In genomic region chr12:111455311-111455846, GRCm38 (mm10) we compare ENCODE assay signal across 17 mouse cellular contexts. TPM values are rescaled to one million over a fixed set of nuclear protein-coding genes. Genes with fewer than 3 reads are reported as not detected.
A peak's percentile ranks its signal among the peaks of the same experiment; 100 is the strongest.
DNase-seq lines count a peak whose midpoint lies in the region; ATAC-seq and TF ChIP-seq lines count a peak whose summit lies in the region.
"Had no signal": no experiment of that assay in that cellular context is flagged by ENCODE, and none has a peak within 500 bp of the region (broad histone marks: within the 10 kb centered on the region; RNA-seq: fewer than 3 reads in every experiment).

No protein-coding gene starts in this region.

- H3K9me3 ChIP-seq in forebrain, embryonic 10.5 days: no peaks in the 10 kb centered on the region
- H3K9me3 ChIP-seq in forebrain, embryonic 15.5 days: no peaks in the 10 kb centered on the region
- H3K9me3 ChIP-seq in kidney, embryonic 16.5 days (ENCODE audit: low read length): no peaks in the 10 kb centered on the region
- no peaks in the 10 kb centered on the region for H3K9me3 ChIP-seq in kidney, embryonic 14.5 days (ENCODE audit: control insufficient read depth, low read length)
- H3K9me3 ChIP-seq in kidney, postnatal 0 days (replicated peaks; ENCODE audit: low read length): no peaks in the 10 kb centered on the region
- no peaks in the 10 kb centered on the region for H3K9me3 ChIP-seq in stomach, embryonic 16.5 days (replicated peaks; ENCODE audit: control insufficient read depth, low read length)
- H3K9me3 ChIP-seq: embryonic facial prominence, embryonic 15.5 days; heart, embryonic 15.5 days had no signal

- H3K4me1 ChIP-seq in forebrain, embryonic 10.5 days: peaks cover 20% of the 10 kb centered on the region
- H3K4me1 ChIP-seq in forebrain, embryonic 15.5 days: no peaks in the 10 kb centered on the region
- H3K4me1 ChIP-seq in kidney, embryonic 16.5 days (ENCODE audit: insufficient read depth, low read length): peaks cover 46% of the 10 kb centered on the region
- H3K4me1 ChIP-seq in kidney, embryonic 14.5 days (ENCODE audit: control insufficient read depth, insufficient read depth, low read length): peaks cover 32% of the 10 kb centered on the region
- peaks cover 37% of the 10 kb centered on the region for H3K4me1 ChIP-seq in kidney, postnatal 0 days (replicated peaks; ENCODE audit: insufficient read depth, low read length)
- H3K4me1 ChIP-seq in stomach, embryonic 16.5 days (ENCODE audit: control insufficient read depth, insufficient read depth, low read length): peaks cover 21% of the 10 kb centered on the region

- peak overlapping the region; percentile 26; the same call in 1 of the 2 replicates for H3K27ac ChIP-seq in forebrain, embryonic 10.5 days
- no peak overlapping the region for H3K27ac ChIP-seq in forebrain, embryonic 15.5 days (replicated peaks)
- no peak overlapping the region for H3K27ac ChIP-seq in kidney, embryonic 16.5 days (ENCODE audit: low read length)
- no peak overlapping the region for H3K27ac ChIP-seq in kidney, embryonic 14.5 days (ENCODE audit: low read depth, low read length)
- H3K27ac ChIP-seq in kidney, postnatal 0 days: 0 out of 2 replicates have a peak overlapping the region, but pooled peaks have one; percentile 10
- H3K27ac ChIP-seq in stomach, embryonic 16.5 days (ENCODE audit: low read length): peak overlapping the region; percentile 32; the same call in 1 of the 2 replicates
- H3K27ac ChIP-seq: embryonic facial prominence, embryonic 15.5 days; heart, embryonic 15.5 days had no signal

- TF ChIP-seq CTCF in kidney, postnatal 0 days (IDR thresholded peaks at IDR 0.05; ENCODE audit: low read depth): no peak

- 73% methylated on average over 12 of the region's 12 CpGs for WGBS in forebrain, embryonic 10.5 days
- WGBS in forebrain, embryonic 15.5 days: 68% methylated on average over 12 of the region's 12 CpGs
- WGBS in kidney, embryonic 16.5 days: 58% methylated on average over 12 of the region's 12 CpGs
- WGBS in kidney, embryonic 14.5 days: 69% methylated on average over 12 of the region's 12 CpGs
- 59% methylated on average over 12 of the region's 12 CpGs for WGBS in kidney, postnatal 0 days
- 60% methylated on average over 12 of the region's 12 CpGs for WGBS in stomach, embryonic 16.5 days

- no peak overlapping the region for H3K4me3 ChIP-seq in forebrain, embryonic 10.5 days
- H3K4me3 ChIP-seq in forebrain, embryonic 15.5 days: no peak overlapping the region
- no peak overlapping the region for H3K4me3 ChIP-seq in kidney, embryonic 16.5 days (ENCODE audit: low read length)
- H3K4me3 ChIP-seq in kidney, embryonic 14.5 days (ENCODE audit: low read length): no peak overlapping the region
- H3K4me3 ChIP-seq in kidney, postnatal 0 days (replicated peaks; ENCODE audit: low read depth, low read length): no peak overlapping the region
- H3K4me3 ChIP-seq in stomach, embryonic 16.5 days (replicated peaks; ENCODE audit: low read length): no peak overlapping the region
- H3K4me3 ChIP-seq: embryonic facial prominence, embryonic 15.5 days; heart, embryonic 15.5 days had no signal

- no peak for DNase-seq in forebrain, embryonic 10.5 days (ENCODE audit: extremely low spot score, low spot score)
- no peak for DNase-seq in kidney, postnatal 0 days (ENCODE audit: low spot score)
- no peak for DNase-seq in adrenal gland, postnatal 36 days
- DNase-seq in testis, postnatal 14 days (ENCODE audit: low spot score): no peak
- DNase-seq: adrenal gland, adult 2 months; cerebellum, postnatal 36 days; forebrain, postnatal 0 days; right cerebral cortex, adult 18-20 months had no signal

- peaks cover 99% of the 10 kb centered on the region for H3K27me3 ChIP-seq in forebrain, embryonic 10.5 days (ENCODE audit: poor library complexity, severe bottlenecking)
- H3K27me3 ChIP-seq in forebrain, embryonic 15.5 days: peaks cover 14% of the 10 kb centered on the region
- 0 out of 2 replicates have a peak, but pooled peaks cover 6% of the 10 kb centered on the region for H3K27me3 ChIP-seq in kidney, embryonic 16.5 days (ENCODE audit: insufficient read depth, low read length)
- peaks cover 11% of the 10 kb centered on the region for H3K27me3 ChIP-seq in kidney, embryonic 14.5 days (ENCODE audit: control insufficient read depth, insufficient read depth, low read length)
- H3K27me3 ChIP-seq in kidney, postnatal 0 days (ENCODE audit: insufficient read depth, low read length): no peaks in the 10 kb centered on the region
- peaks cover 3% of the 10 kb centered on the region for H3K27me3 ChIP-seq in stomach, embryonic 16.5 days (ENCODE audit: control insufficient read depth, insufficient read depth, low read length)

- no peak overlapping the region for H3K9ac ChIP-seq in forebrain, embryonic 15.5 days (replicated peaks)
- 0 out of 2 replicates have a peak overlapping the region, but pooled peaks have one; percentile 5 for H3K9ac ChIP-seq in kidney, embryonic 16.5 days (replicated peaks; ENCODE audit: low read length)
- H3K9ac ChIP-seq in kidney, embryonic 14.5 days (ENCODE audit: low read depth, low read length): no peak overlapping the region
- no peak overlapping the region for H3K9ac ChIP-seq in kidney, postnatal 0 days (ENCODE audit: low read depth, low read length)
- no peak overlapping the region for H3K9ac ChIP-seq in stomach, embryonic 16.5 days (ENCODE audit: low read length)
- H3K9ac ChIP-seq: embryonic facial prominence, embryonic 15.5 days; forebrain, postnatal 0 days; heart, embryonic 15.5 days had no signal

- H3K36me3 ChIP-seq in forebrain, embryonic 10.5 days (replicated peaks): no peaks in the 10 kb centered on the region
- H3K36me3 ChIP-seq in forebrain, embryonic 15.5 days: no peaks in the 10 kb centered on the region
- H3K36me3 ChIP-seq in kidney, embryonic 16.5 days (ENCODE audit: insufficient read depth, low read length): peaks cover 8% of the 10 kb centered on the region
- 0 out of 2 replicates have a peak, but pooled peaks cover 3% of the 10 kb centered on the region for H3K36me3 ChIP-seq in kidney, embryonic 14.5 days (ENCODE audit: control insufficient read depth, insufficient read depth, low read length)
- H3K36me3 ChIP-seq in kidney, postnatal 0 days (ENCODE audit: insufficient read depth, low read length): peaks cover 12% of the 10 kb centered on the region
- no peaks in the 10 kb centered on the region for H3K36me3 ChIP-seq in stomach, embryonic 16.5 days (ENCODE audit: control insufficient read depth, insufficient read depth, low read length)
- H3K36me3 ChIP-seq: embryonic facial prominence, embryonic 15.5 days; heart, embryonic 15.5 days had no signal

- no peak overlapping the region for H3K4me2 ChIP-seq in forebrain, embryonic 15.5 days (replicated peaks)
- H3K4me2 ChIP-seq in kidney, embryonic 16.5 days (replicated peaks; ENCODE audit: low read depth, low read length): no peak overlapping the region
- H3K4me2 ChIP-seq in kidney, embryonic 14.5 days (replicated peaks; ENCODE audit: low read depth, low read length): no peak overlapping the region; the same call in 1 of the 2 replicates
- H3K4me2 ChIP-seq in kidney, postnatal 0 days (ENCODE audit: low read length): no peak overlapping the region
- no peak overlapping the region for H3K4me2 ChIP-seq in stomach, embryonic 16.5 days (ENCODE audit: low read depth, low read length)
- H3K4me2 ChIP-seq: embryonic facial prominence, embryonic 15.5 days; heart, embryonic 15.5 days had no signal

- no peak for ATAC-seq in forebrain, embryonic 15.5 days (replicated peaks)
- ATAC-seq in kidney, embryonic 16.5 days (ENCODE audit: low FRiP score, low TSS enrichment): no peak
- no peak for ATAC-seq in kidney, embryonic 14.5 days (ENCODE audit: low FRiP score, low TSS enrichment)
- no peak for ATAC-seq in kidney, postnatal 0 days (replicated peaks; ENCODE audit: low FRiP score, low read depth)
- no peak for ATAC-seq in stomach, embryonic 16.5 days (ENCODE audit: insufficient read depth, low FRiP score)
- ATAC-seq: forebrain, postnatal 0 days; inflammation-experienced regulatory T-cells, adult 6 months; midbrain, embryonic 16.5 days had no signal

RNA-seq across cellular contexts. Expression of gene Tnfaip2, which starts 13.1 kb away (rescaled TPM):
- polyA plus RNA-seq in forebrain, embryonic 10.5 days (2016; fragmentation: Nextera tagmentation; extraction: Ambion mirVana): 2.1 and 4.4 TPM in 2 replicates
- 0.51 and 1.1 TPM in 2 replicates for polyA plus RNA-seq in forebrain, embryonic 15.5 days (2015; fragmentation: Nextera tagmentation; extraction: Ambion mirVana)
- polyA plus RNA-seq in kidney, embryonic 16.5 days (2015; fragmentation: Nextera tagmentation; extraction: Ambion mirVana): 21.7 and 24.3 TPM in 2 replicates
- 16.5 and 18.8 TPM in 2 replicates for polyA plus RNA-seq in kidney, embryonic 14.5 days (2014; fragmentation: Nextera tagmentation; extraction: Ambion mirVana)
- 34.8 and 46.7 TPM in 2 replicates for polyA plus RNA-seq in kidney, postnatal 0 days (2015; fragmentation: Nextera tagmentation; extraction: Ambion mirVana)
- polyA plus RNA-seq in stomach, embryonic 16.5 days (2015; fragmentation: Nextera tagmentation; extraction: Ambion mirVana): 11.2 and 12.8 TPM in 2 replicates
- total RNA-seq in adrenal gland, postnatal 36 days (2021): 10 to 100 TPM; 13.9 to 14.3 TPM
- polyA plus RNA-seq: inflammation-experienced regulatory T-cells, adult 6 months; neural tube, embryonic 14.5 days had no signal

RNA-seq across cellular contexts. Expression of gene Gm266, which starts 30.2 kb away (rescaled TPM):
- 7.1 and 9.8 TPM in 2 replicates for polyA plus RNA-seq in forebrain, embryonic 10.5 days (2016; fragmentation: Nextera tagmentation; extraction: Ambion mirVana)
- polyA plus RNA-seq in forebrain, embryonic 15.5 days (2015; fragmentation: Nextera tagmentation; extraction: Ambion mirVana): 0.55 and 0.79 TPM in 2 replicates
- polyA plus RNA-seq in kidney, embryonic 16.5 days (2015; fragmentation: Nextera tagmentation; extraction: Ambion mirVana): 78.6 and 84.8 TPM in 2 replicates
- 123 and 137 TPM in 2 replicates for polyA plus RNA-seq in kidney, embryonic 14.5 days (2014; fragmentation: Nextera tagmentation; extraction: Ambion mirVana)
- 97.1 and 109 TPM in 2 replicates for polyA plus RNA-seq in kidney, postnatal 0 days (2015; fragmentation: Nextera tagmentation; extraction: Ambion mirVana)
- polyA plus RNA-seq in stomach, embryonic 16.5 days (2015; fragmentation: Nextera tagmentation; extraction: Ambion mirVana): 12.9 and 15.2 TPM in 2 replicates
- total RNA-seq in adrenal gland, postnatal 36 days (2021): under 1 TPM in 1 of 2 experiments, not detected in 1; 0.53 TPM
- polyA plus RNA-seq: inflammation-experienced regulatory T-cells, adult 6 months had no signal

RNA-seq across cellular contexts. Expression of gene Exoc3l4, which starts 38.6 kb away (rescaled TPM):
- polyA plus RNA-seq in forebrain, embryonic 10.5 days (2016; fragmentation: Nextera tagmentation; extraction: Ambion mirVana): 5.2 and 5.6 TPM in 2 replicates
- 1.7 and 2.0 TPM in 2 replicates for polyA plus RNA-seq in forebrain, embryonic 15.5 days (2015; fragmentation: Nextera tagmentation; extraction: Ambion mirVana)
- polyA plus RNA-seq in kidney, embryonic 16.5 days (2015; fragmentation: Nextera tagmentation; extraction: Ambion mirVana): 19.4 and 19.9 TPM in 2 replicates
- polyA plus RNA-seq in kidney, embryonic 14.5 days (2014; fragmentation: Nextera tagmentation; extraction: Ambion mirVana): 10.8 and 10.9 TPM in 2 replicates
- 25.4 and 25.9 TPM in 2 replicates for polyA plus RNA-seq in kidney, postnatal 0 days (2015; fragmentation: Nextera tagmentation; extraction: Ambion mirVana)
- polyA plus RNA-seq in stomach, embryonic 16.5 days (2015; fragmentation: Nextera tagmentation; extraction: Ambion mirVana): 9.0 and 9.6 TPM in 2 replicates
- total RNA-seq in adrenal gland, postnatal 36 days (2021): 1 to 10 TPM; 4.8 to 6.7 TPM
- polyA plus RNA-seq: inflammation-experienced regulatory T-cells, adult 6 months had no signal

RNA-seq across cellular contexts. Expression of gene Lbhd2, which starts 48.8 kb away (rescaled TPM):
- 0.25 TPM in 1 of 2 replicates, not detected in the other for polyA plus RNA-seq in forebrain, embryonic 10.5 days (2016; fragmentation: Nextera tagmentation; extraction: Ambion mirVana)
- polyA plus RNA-seq in forebrain, embryonic 15.5 days (2015; fragmentation: Nextera tagmentation; extraction: Ambion mirVana): 1.6 and 2.2 TPM in 2 replicates
- 4.6 and 5.5 TPM in 2 replicates for polyA plus RNA-seq in kidney, embryonic 16.5 days (2015; fragmentation: Nextera tagmentation; extraction: Ambion mirVana)
- 5.8 and 9.9 TPM in 2 replicates for polyA plus RNA-seq in kidney, embryonic 14.5 days (2014; fragmentation: Nextera tagmentation; extraction: Ambion mirVana)
- polyA plus RNA-seq in kidney, postnatal 0 days (2015; fragmentation: Nextera tagmentation; extraction: Ambion mirVana): 12.6 and 14.3 TPM in 2 replicates
- polyA plus RNA-seq in stomach, embryonic 16.5 days (2015; fragmentation: Nextera tagmentation; extraction: Ambion mirVana): 1.4 and 1.6 TPM in 2 replicates
- total RNA-seq in adrenal gland, postnatal 36 days (2021): under 1 TPM in 1 of 2 experiments, not detected in 1; 0.59 TPM

Comparison
In these comparisons a context has a peak if more than half of its experiments do, and no peak if none do; other contexts are left out.
1. H3K27ac ChIP-seq: peak in forebrain, embryonic 10.5 days (single experiment), kidney, postnatal 0 days (single experiment) and stomach, embryonic 16.5 days (single experiment); none in forebrain, embryonic 15.5 days (single experiment), kidney, embryonic 16.5 days (single experiment) and kidney, embryonic 14.5 days (single experiment).